Mouse (Mus musculus): ENCODE data around the gene Tfap2b. TPM values are rescaled to one million over a fixed set of nuclear protein-coding genes. Genes with fewer than 3 reads are reported as not detected.

Gene Tfap2b
- 46.7 and 78.0 TPM in 2 replicates for polyA plus RNA-seq (2012; rRNA removed)

GRCm38 (mm10) chr1:19208641-19209358 lies at the start of gene Tfap2b:
Gene Tfap2b, plus strand, starts transcription at chr1:19208914.
- no peak for DNase-seq (ENCODE audit: low read depth)

- no peak for DNase-seq (ENCODE audit: low read depth)
Observed at GRCm38 (mm10) chr1:19178742-19179397, 29.8 kb upstream of the Tfap2b start.

- no peak for DNase-seq (ENCODE audit: low read depth)
Observed at GRCm38 (mm10) chr1:19205649-19206048, 3.1 kb upstream of the Tfap2b start.

- DNase-seq (ENCODE audit: low read depth), result no peak
Observed at GRCm38 (mm10) chr1:19206194-19206593, 2.5 kb upstream of the Tfap2b start.

- DNase-seq (ENCODE audit: low read depth), result no peak
Observed at GRCm38 (mm10) chr1:19207611-19208010, 1.1 kb upstream of the Tfap2b start.

GRCm38 (mm10) chr1:19209359-19209745 lies 638 bp downstream of the Tfap2b start:
- DNase-seq (ENCODE audit: low read depth), result no peak

GRCm38 (mm10) chr1:19209776-19210175 lies 1.1 kb downstream of the Tfap2b start:
- DNase-seq (ENCODE audit: low read depth), result no peak

GRCm38 (mm10) chr1:19210215-19211032 lies 1.7 kb downstream of the Tfap2b start:
- no peak for DNase-seq (ENCODE audit: low read depth)

- no peak for DNase-seq (ENCODE audit: low read depth)
Observed at GRCm38 (mm10) chr1:19211033-19211405, 2.3 kb downstream of the Tfap2b start.

- DNase-seq (ENCODE audit: low read depth), result no peak
Observed at GRCm38 (mm10) chr1:19211546-19212154, 2.9 kb downstream of the Tfap2b start.

- no peak for DNase-seq (ENCODE audit: low read depth)
Observed at GRCm38 (mm10) chr1:19212691-19213090, 4.0 kb downstream of the Tfap2b start.

- no peak for DNase-seq (ENCODE audit: low read depth)
Observed at GRCm38 (mm10) chr1:19213171-19213570, 4.5 kb downstream of the Tfap2b start.

- no peak for DNase-seq (ENCODE audit: low read depth)
Observed at GRCm38 (mm10) chr1:19213851-19214395, 5.2 kb downstream of the Tfap2b start.

GRCm38 (mm10) chr1:19217391-19217790 lies 8.7 kb downstream of the Tfap2b start:
- no peak for DNase-seq (ENCODE audit: low read depth)

- no peak for DNase-seq (ENCODE audit: low read depth)
Observed at GRCm38 (mm10) chr1:19218221-19218620, 9.5 kb downstream of the Tfap2b start.

GRCm38 (mm10) chr1:19219381-19219780 lies 10.7 kb downstream of the Tfap2b start:
- no peak for DNase-seq (ENCODE audit: low read depth)

GRCm38 (mm10) chr1:19220564-19220963 lies 11.8 kb downstream of the Tfap2b start:
- DNase-seq (ENCODE audit: low read depth), result no peak

GRCm38 (mm10) chr1:19221601-19222000 lies 12.9 kb downstream of the Tfap2b start:
- DNase-seq (ENCODE audit: low read depth), result no peak

GRCm38 (mm10) chr1:19226699-19227098 lies 18.0 kb downstream of the Tfap2b start:
- no peak for DNase-seq (ENCODE audit: low read depth)

GRCm38 (mm10) chr1:19230926-19231573 lies 22.3 kb downstream of the Tfap2b start:
- DNase-seq (ENCODE audit: low read depth), result no peak

GRCm38 (mm10) chr1:19231574-19232080 lies 22.9 kb downstream of the Tfap2b start:
- DNase-seq (ENCODE audit: low read depth), result no peak

Measured in gonadal fat pad, adult 2 months (tissue).